Mouse (Mus musculus): Measurements from ENCODE around the gene Ms4a13.
A peak's percentile ranks its signal among the peaks of the same experiment; 100 is the strongest.
"Not testable (repeated sequence)": the region's sequence is repeated elsewhere in the genome, so short reads cannot be mapped to it uniquely, and the experiment has no call there.

Ms4a13 gene

GRCm38 (mm10) chr19:11196546-11196945, at the start of gene Ms4a13:
Gene Ms4a13, minus strand, starts transcription at chr19:11196737.
- no peak for DNase-seq (ENCODE audit: extremely low spot score)

- no peak for DNase-seq (ENCODE audit: extremely low spot score)
These were observed 47.7 kb upstream of the Ms4a13 start for GRCm38 (mm10) chr19:11244230-11244629.

GRCm38 (mm10) chr19:11242560-11242959, 46.0 kb upstream of the Ms4a13 start:
- DNase-seq (ENCODE audit: extremely low spot score): no peak

- no peak for DNase-seq (ENCODE audit: extremely low spot score)
These were observed 39.3 kb upstream of the Ms4a13 start for GRCm38 (mm10) chr19:11235820-11236219.

- no peak for DNase-seq (ENCODE audit: extremely low spot score)
These were observed 38.6 kb upstream of the Ms4a13 start for GRCm38 (mm10) chr19:11234921-11235735.

- DNase-seq (ENCODE audit: extremely low spot score): no peak
These were observed 37.7 kb upstream of the Ms4a13 start for GRCm38 (mm10) chr19:11234244-11234643.

GRCm38 (mm10) chr19:11232348-11232747, 35.8 kb upstream of the Ms4a13 start, which contains the start of gene Ms4a12:
Gene Ms4a12, minus strand, starts transcription at chr19:11232448.
- DNase-seq (ENCODE audit: extremely low spot score): no peak

GRCm38 (mm10) chr19:11192552-11192951, 4.0 kb downstream of the Ms4a13 start:
- DNase-seq (ENCODE audit: extremely low spot score): no peak

- DNase-seq (ENCODE audit: extremely low spot score): peak; percentile 5
These were observed 12.4 kb downstream of the Ms4a13 start for GRCm38 (mm10) chr19:11184121-11184520.

GRCm38 (mm10) chr19:11177464-11177863, 19.1 kb downstream of the Ms4a13 start:
- no peak for DNase-seq (ENCODE audit: extremely low spot score)

DNA sequence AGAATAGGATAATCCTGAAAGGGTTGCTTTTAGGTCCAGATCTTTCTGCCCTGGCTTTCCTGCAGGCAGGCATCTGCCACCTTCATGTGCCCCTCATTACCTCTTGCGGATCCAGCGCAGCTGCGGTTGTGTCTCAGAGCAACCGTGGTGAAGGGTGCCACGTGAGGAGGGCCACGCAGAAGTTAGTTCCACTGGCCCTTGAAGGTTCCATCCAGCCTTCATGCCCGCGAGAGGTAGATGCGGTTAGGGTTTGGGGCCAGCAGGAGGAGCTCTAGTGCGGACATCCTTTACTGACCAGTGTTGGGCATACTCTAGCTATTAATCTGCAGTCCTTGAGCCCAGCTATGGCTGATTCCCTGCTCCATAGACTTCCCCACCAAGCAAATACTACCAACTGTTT, 31.4 kb downstream of the Ms4a13 start, which contains the start of gene 1700025F22Rik:
1700025F22Rik (minus strand) TSS at position 149 of the 400 bp plus-strand sequence.
- DNase-seq (ENCODE audit: extremely low spot score): peak; percentile 2

- DNase-seq (ENCODE audit: extremely low spot score): not testable (repeated sequence)
These were observed 38.6 kb downstream of the Ms4a13 start for GRCm38 (mm10) chr19:11157890-11158289.

DNA sequence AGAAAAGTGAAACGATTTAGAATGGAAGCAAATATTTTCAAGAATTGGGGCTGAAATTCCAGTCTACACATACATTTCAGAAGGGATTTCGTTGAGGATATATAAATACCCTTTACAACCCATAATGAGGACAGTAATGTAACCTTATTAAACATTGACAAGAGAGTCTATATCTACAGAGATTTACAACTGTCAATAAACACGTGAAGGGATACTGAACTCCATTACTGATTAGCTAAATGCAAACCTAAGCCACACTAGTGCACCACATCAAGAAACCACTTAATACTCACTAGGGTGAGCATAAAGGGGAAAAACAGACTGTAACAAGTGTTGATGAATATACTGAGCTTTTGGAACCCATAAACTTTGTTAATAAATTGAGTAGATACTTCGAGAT, 61.2 kb downstream of the Ms4a13 start:
- no peak for DNase-seq (ENCODE audit: extremely low spot score)

GRCm38 (mm10) chr19:11134852-11135251, 61.7 kb downstream of the Ms4a13 start:
- DNase-seq (ENCODE audit: extremely low spot score): no peak

GRCm38 (mm10) chr19:11130776-11131175, 65.8 kb downstream of the Ms4a13 start, which contains the start of gene 1700017D01Rik:
Gene 1700017D01Rik, minus strand, starts transcription at chr19:11130876.
- not testable (repeated sequence) for DNase-seq (ENCODE audit: extremely low spot score)

- DNase-seq (ENCODE audit: extremely low spot score): no peak
These were observed 66.8 kb downstream of the Ms4a13 start for GRCm38 (mm10) chr19:11129702-11130101.

DNA sequence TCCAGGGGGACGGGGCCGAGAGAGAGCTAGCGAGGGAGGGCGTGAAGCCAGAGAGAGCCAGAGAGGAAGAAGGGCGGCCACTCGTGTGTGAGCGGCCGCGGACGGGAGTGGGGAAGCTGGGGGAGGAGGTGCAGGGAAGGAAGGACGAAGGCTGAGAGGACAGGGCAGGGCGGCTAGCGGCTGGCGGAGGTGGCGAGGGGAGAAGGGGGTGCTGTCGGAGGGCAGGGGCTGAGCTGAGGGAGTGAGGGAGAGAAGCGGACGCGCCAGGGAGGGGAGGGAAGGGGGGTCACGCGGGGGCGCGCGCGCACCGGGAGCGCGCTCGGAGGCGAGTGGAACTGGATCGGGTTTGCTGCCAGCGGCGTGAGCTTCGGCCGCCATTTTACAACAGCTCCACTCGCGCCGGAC, 75.5 kb downstream of the Ms4a13 start:
- peak; percentile 55 for DNase-seq (ENCODE audit: extremely low spot score)
